Mouse (Mus musculus): ENCODE measurements at regions not wholly inside any gene's neighbourhood (a gene's known extent, or its start where the extent isn't known, plus 50 kb on each side); places are given as distances from the start of the nearest gene placed in this dataset.

DNA sequence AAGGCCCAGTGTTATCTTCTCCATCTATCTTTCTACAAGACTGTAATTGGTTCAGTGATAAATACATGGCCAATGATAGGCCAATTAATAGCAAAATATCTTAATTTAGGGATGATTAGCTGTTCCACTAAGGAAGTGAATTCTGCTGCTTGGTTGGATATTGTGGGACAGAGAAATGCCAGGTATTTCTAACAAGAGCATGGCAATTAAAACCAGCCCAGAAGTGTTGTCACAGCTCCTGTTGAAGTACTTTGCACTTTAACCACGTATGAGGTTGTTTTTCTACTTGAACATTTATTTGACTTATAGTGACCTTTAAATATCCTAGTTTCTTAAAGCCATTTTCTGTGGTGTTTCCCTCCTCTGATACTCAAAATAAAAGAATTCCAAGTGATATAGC, 65.7 kb upstream of the Acsl4 start:
- no peaks in the 10 kb centered on the region for H3K9me3 ChIP-seq
- no peak overlapping the region for H3K9ac ChIP-seq
- no peaks in the 10 kb centered on the region for H3K36me3 ChIP-seq
- no peaks in the 10 kb centered on the region for H3K27me3 ChIP-seq (replicated peaks)
- no peak overlapping the region for H3K4me2 ChIP-seq (replicated peaks)
- 41% methylated on average over 1 of the region's 1 CpGs for WGBS
- no peak overlapping the region for H3K27ac ChIP-seq
- ATAC-seq, result no peak
- H3K4me1 ChIP-seq (replicated peaks), result no peaks in the 10 kb centered on the region
- H3K4me3 ChIP-seq (replicated peaks), result no peak overlapping the region

GRCm38 (mm10) chrX:142464174-142464573, 73.8 kb upstream of the Acsl4 start:
- H3K9ac ChIP-seq, result no peak overlapping the region
- WGBS, result 52% methylated on average over 2 of the region's 2 CpGs
- no peak overlapping the region for H3K4me2 ChIP-seq (replicated peaks)
- no peak overlapping the region for H3K27ac ChIP-seq
- H3K9me3 ChIP-seq, result no peaks in the 10 kb centered on the region
- ATAC-seq, result no peak
- no peak overlapping the region for H3K4me3 ChIP-seq (replicated peaks)
- H3K4me1 ChIP-seq (replicated peaks), result no peaks in the 10 kb centered on the region
- H3K27me3 ChIP-seq (replicated peaks), result no peaks in the 10 kb centered on the region
- H3K36me3 ChIP-seq, result no peaks in the 10 kb centered on the region

DNA sequence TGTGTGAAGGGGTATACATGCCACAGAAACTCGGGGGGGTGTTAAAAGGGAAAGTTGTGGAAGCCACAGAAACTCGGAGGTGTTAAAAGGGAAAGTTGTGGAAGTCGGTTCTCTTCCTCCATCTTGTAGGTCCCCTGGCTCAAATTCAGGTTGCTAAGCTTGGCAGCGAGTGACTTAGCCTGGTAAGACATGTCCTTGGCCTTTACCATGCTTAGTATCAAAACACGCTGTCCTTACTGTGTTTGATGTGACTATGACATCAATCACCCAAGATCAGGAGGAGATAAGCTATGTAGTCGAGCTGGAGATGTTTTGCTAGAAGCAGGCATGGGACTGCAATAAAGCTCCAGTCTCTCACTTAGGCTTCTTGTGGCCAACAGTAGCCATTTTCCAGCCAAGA, 74.4 kb upstream of the Acsl4 start:
- no peak overlapping the region for H3K4me3 ChIP-seq (replicated peaks)
- H3K27me3 ChIP-seq (replicated peaks), result no peaks in the 10 kb centered on the region
- no peaks in the 10 kb centered on the region for H3K4me1 ChIP-seq (replicated peaks)
- no peak overlapping the region for H3K27ac ChIP-seq
- no peak for ATAC-seq
- no peaks in the 10 kb centered on the region for H3K36me3 ChIP-seq
- no peak overlapping the region for H3K4me2 ChIP-seq (replicated peaks)
- no peak overlapping the region for H3K9ac ChIP-seq
- WGBS, result 57% methylated on average over 6 of the region's 6 CpGs
- no peaks in the 10 kb centered on the region for H3K9me3 ChIP-seq

GRCm38 (mm10) chrX:142467850-142468256, 77.5 kb upstream of the Acsl4 start:
- 0 out of 2 replicates have a peak, but pooled peaks have one; percentile 41 for ATAC-seq
- WGBS, result 39% methylated on average over 5 of the region's 5 CpGs
- Histone ChIP-seq H3K4me3 (replicated peaks) (no peak overlapping the region), H3K9ac (no peak overlapping the region), H3K27me3 (replicated peaks) (no peaks in the 10 kb centered on the region), H3K4me1 (replicated peaks) (no peaks in the 10 kb centered on the region), H3K36me3 (no peaks in the 10 kb centered on the region), H3K9me3 (no peaks in the 10 kb centered on the region), H3K4me2 (replicated peaks) (no peak overlapping the region), H3K27ac (no peak overlapping the region)

DNA sequence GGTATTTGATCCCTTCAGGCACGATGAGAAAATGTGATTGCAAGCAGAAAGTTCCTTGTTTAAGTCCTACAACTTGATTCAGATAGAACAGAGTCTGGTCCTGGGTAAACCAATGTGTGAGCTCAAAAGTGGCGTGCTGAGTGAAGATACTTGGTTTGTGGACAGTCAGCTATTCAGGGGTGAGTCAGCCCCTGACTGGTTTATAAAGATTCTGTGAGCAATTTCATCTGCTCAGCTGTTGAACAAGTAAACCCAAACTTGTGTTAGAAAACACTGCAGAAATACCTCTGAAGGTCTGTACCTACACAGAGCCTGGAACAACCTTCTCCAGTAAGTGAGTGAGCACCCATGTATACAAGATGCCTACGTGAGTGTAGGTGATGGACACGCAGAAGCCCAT, 78.1 kb upstream of the Acsl4 start:
- no peak for ATAC-seq
- Histone ChIP-seq H3K9me3 (no peaks in the 10 kb centered on the region), H3K4me1 (replicated peaks) (no peaks in the 10 kb centered on the region), H3K36me3 (no peaks in the 10 kb centered on the region), H3K4me2 (replicated peaks) (no peak overlapping the region), H3K4me3 (replicated peaks) (no peak overlapping the region), H3K9ac (no peak overlapping the region), H3K27me3 (replicated peaks) (no peaks in the 10 kb centered on the region), H3K27ac (no peak overlapping the region)
- 52% methylated on average over 4 of the region's 4 CpGs for WGBS

- no peaks in the 10 kb centered on the region for H3K27me3 ChIP-seq (replicated peaks)
- no peak overlapping the region for H3K27ac ChIP-seq
- H3K9me3 ChIP-seq, result no peaks in the 10 kb centered on the region
- no peak overlapping the region for H3K4me2 ChIP-seq (replicated peaks)
- H3K9ac ChIP-seq, result no peak overlapping the region
- H3K4me3 ChIP-seq (replicated peaks), result no peak overlapping the region
- H3K36me3 ChIP-seq, result no peaks in the 10 kb centered on the region
- H3K4me1 ChIP-seq (replicated peaks), result no peaks in the 10 kb centered on the region
- peak; percentile 31; the same call in 1 of the 2 replicates for ATAC-seq
- WGBS, result 21% methylated on average over 7 of the region's 7 CpGs
Measured at GRCm38 (mm10) chrX:142469048-142469634, 78.8 kb upstream of the Acsl4 start.

DNA sequence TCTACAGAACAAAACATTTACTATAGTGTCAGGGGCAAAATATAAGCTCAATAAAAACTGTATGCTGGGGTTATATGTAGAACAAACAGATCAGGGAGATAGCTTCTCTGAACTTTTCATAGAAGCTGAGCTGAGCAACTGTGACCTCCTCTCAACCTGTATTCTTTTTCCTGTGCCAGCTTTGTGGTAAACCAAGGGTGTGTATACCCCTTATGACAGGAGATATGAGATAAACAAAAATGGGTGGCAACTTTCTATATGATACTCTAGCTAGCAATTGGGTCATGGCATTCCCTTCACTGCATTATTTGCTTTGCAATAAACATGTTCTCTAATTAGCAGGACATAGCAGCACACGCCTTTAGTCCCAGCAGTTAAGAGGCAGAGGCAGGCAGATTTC, 79.7 kb upstream of the Acsl4 start:
- Histone ChIP-seq H3K4me2 (replicated peaks) (no peak overlapping the region), H3K27ac (no peak overlapping the region), H3K9ac (no peak overlapping the region), H3K27me3 (replicated peaks) (no peaks in the 10 kb centered on the region), H3K9me3 (no peaks in the 10 kb centered on the region), H3K4me3 (replicated peaks) (no peak overlapping the region), H3K36me3 (no peaks in the 10 kb centered on the region), H3K4me1 (replicated peaks) (no peaks in the 10 kb centered on the region)
- no peak for ATAC-seq
- 78% methylated on average over 1 of the region's 1 CpGs for WGBS

GRCm38 (mm10) chrX:142481203-142481815, 91.0 kb upstream of the Acsl4 start:
- Histone ChIP-seq H3K4me2 (replicated peaks) (no peak overlapping the region), H3K27me3 (replicated peaks) (no peaks in the 10 kb centered on the region), H3K36me3 (no peaks in the 10 kb centered on the region), H3K27ac (no peak overlapping the region), H3K4me3 (replicated peaks) (no peak overlapping the region), H3K9me3 (no peaks in the 10 kb centered on the region), H3K4me1 (replicated peaks) (no peaks in the 10 kb centered on the region), H3K9ac (no peak overlapping the region)
- WGBS, result 82% methylated on average over 5 of the region's 5 CpGs
- no peak for ATAC-seq

DNA sequence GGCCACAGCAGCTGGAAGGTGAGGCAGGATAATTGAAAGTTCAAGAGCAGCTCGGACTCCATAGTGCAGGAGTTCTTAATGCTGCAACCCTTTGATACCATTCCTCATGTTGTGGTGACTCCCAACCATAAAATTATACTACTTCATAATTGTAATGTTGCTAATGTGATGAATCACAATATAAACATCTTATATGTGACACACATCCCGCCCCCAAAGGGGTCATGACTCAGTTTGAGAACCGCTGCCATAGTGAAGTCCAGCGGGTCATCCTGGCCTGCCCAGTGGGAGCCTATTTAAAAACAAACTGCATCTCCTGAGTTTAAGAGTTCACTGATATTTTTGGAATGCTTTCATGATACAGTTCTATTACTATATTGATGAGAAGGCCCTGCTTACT, 97.7 kb upstream of the Acsl4 start:
- no peaks in the 10 kb centered on the region for H3K36me3 ChIP-seq
- no peak overlapping the region for H3K27ac ChIP-seq
- H3K4me2 ChIP-seq (replicated peaks), result no peak overlapping the region
- ATAC-seq, result no peak
- no peaks in the 10 kb centered on the region for H3K4me1 ChIP-seq (replicated peaks)
- 92% methylated on average over 4 of the region's 4 CpGs for WGBS
- H3K4me3 ChIP-seq (replicated peaks), result no peak overlapping the region
- no peak overlapping the region for H3K9ac ChIP-seq
- no peaks in the 10 kb centered on the region; the same call in 1 of the 2 replicates for H3K27me3 ChIP-seq (replicated peaks)
- H3K9me3 ChIP-seq, result no peaks in the 10 kb centered on the region

DNA sequence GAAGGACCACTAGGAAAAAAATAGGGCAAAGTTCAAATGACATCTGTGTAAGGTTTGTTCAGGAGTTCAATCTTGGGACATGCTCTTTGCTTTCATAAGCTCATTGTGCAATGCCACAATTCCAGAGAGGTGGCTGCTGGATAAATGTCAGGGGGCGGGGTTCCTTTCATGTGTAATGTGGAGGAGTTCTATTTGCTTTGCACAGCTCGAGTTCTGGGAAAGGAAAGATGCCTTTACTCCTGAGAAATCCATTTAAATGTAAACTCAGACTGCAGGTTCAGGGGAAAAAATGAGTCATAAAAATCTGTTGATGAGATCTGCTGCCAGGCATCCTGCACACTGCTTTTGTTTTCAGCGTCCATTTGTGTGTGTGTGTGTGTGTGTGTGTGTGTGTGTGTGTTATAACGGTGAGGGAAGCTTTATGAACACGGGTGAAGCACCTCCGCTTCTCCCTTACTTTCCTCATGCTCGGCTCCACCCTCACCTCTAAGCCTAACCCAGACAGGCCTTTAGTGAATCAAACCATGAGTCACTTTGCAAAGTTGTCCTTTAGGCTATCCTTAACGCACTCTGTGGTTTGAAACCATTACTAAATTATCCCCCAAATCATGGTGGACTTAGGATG, 99.9 kb upstream of the Acsl4 start:
- Histone ChIP-seq H3K4me2 (replicated peaks) (no peak overlapping the region), H3K4me1 (replicated peaks) (no peaks in the 10 kb centered on the region), H3K27me3 (replicated peaks) (no peaks in the 10 kb centered on the region; the same call in 1 of the 2 replicates), H3K4me3 (replicated peaks) (no peak overlapping the region), H3K9ac (no peak overlapping the region), H3K9me3 (no peaks in the 10 kb centered on the region), H3K36me3 (no peaks in the 10 kb centered on the region), H3K27ac (no peak overlapping the region)
- 52% methylated on average over 8 of the region's 8 CpGs for WGBS
- peak; percentile 81 for ATAC-seq

DNA sequence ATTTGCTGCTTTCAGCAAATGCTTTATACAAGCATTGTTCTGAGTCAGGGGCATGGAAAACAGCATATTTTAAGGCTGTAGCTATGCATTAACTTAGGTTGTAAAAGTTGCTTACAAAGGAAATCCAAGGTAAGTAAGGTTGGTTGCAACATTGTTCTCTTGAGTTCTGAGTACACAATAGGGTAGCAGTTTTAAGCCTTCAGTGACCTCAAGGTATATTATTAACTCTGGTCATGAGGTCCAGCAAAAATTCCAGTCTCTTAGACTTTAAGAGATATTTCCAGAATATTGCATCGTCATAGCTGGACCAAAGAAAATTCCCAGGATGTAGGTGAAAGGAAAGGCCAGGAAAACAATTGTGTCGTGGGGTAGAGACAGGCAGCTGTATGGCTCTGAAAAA, 110.8 kb upstream of the Acsl4 start:
- H3K4me1 ChIP-seq (replicated peaks), result no peaks in the 10 kb centered on the region
- WGBS, result 54% methylated on average over 2 of the region's 2 CpGs
- H3K4me3 ChIP-seq (replicated peaks), result no peak overlapping the region
- no peak overlapping the region for H3K9ac ChIP-seq
- H3K27me3 ChIP-seq (replicated peaks), result no peaks in the 10 kb centered on the region
- no peak overlapping the region for H3K27ac ChIP-seq
- ATAC-seq, result no peak
- H3K36me3 ChIP-seq, result no peaks in the 10 kb centered on the region
- no peak overlapping the region for H3K4me2 ChIP-seq (replicated peaks)
- no peaks in the 10 kb centered on the region for H3K9me3 ChIP-seq

- Histone ChIP-seq H3K27me3 (replicated peaks) (no peaks in the 10 kb centered on the region), H3K4me1 (replicated peaks) (no peaks in the 10 kb centered on the region), H3K4me3 (replicated peaks) (no peak overlapping the region), H3K4me2 (replicated peaks) (no peak overlapping the region), H3K27ac (no peak overlapping the region), H3K9ac (no peak overlapping the region), H3K36me3 (no peaks in the 10 kb centered on the region), H3K9me3 (no peaks in the 10 kb centered on the region)
- 83% methylated on average over 2 of the region's 2 CpGs for WGBS
- ATAC-seq, result no peak
Measured at GRCm38 (mm10) chrX:142504962-142505361, 114.6 kb upstream of the Acsl4 start.

DNA sequence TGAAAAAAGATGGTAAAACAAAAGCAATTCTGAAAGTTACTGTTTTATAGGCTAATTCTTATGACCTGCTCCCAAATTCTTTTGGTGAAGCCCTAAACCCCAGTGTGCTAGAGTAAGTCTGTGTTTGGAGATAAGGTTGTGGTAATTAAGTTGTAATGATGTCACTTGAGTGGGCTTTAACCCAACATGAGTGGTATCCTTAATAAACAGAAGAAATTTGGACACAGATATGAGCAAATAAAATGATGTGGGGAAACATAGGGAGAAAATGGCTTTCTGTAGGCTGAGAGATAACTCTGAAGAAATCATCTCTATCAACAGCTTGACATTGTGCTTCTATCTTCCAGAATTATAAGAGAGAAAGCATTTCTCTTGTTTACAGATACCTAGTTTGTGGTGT, 117.1 kb upstream of the Acsl4 start:
- Histone ChIP-seq H3K4me1 (replicated peaks) (no peaks in the 10 kb centered on the region), H3K36me3 (no peaks in the 10 kb centered on the region), H3K27ac (no peak overlapping the region), H3K4me3 (replicated peaks) (no peak overlapping the region), H3K9me3 (no peaks in the 10 kb centered on the region), H3K4me2 (replicated peaks) (no peak overlapping the region), H3K27me3 (replicated peaks) (no peaks in the 10 kb centered on the region), H3K9ac (no peak overlapping the region)
- no peak for ATAC-seq

All from intestine, embryonic 15.5 days (tissue).